Mouse (Mus musculus) MEL (cell line): Measurements from ENCODE around the gene Tsfm. TPM values are rescaled to one million over a fixed set of nuclear protein-coding genes. Genes with fewer than 3 reads are reported as not detected.

ENCODE experiments used
- DNase-seq: peaks from one replicate; pipeline ENCODE4 v3.0.0; 2011; ENCODE audit warnings: low read depth, low spot score
- H3K27ac ChIP-seq: 2 replicates; pipeline ENCODE4 v1.5.1; 2012; ENCODE audit warnings: low read depth, mild to moderate bottlenecking, control low read depth, low read length, moderate library complexity; ENCODE audit not compliant: control insufficient read depth
- H3K27me3 ChIP-seq, 2 experiments: fragments of 150-350 bp in 1 of 2; sonication (generic) in 1 of 2; 2 replicates each; pipeline ENCODE4 v1.6.1; 2012; ENCODE audit warnings: low read length in 2 of 2, mild to moderate bottlenecking in 2 of 2, improper control_type of control experiment in 1 of 2, moderate library complexity in 1 of 2; ENCODE audit not compliant: insufficient read depth in 2 of 2, control insufficient read depth in 1 of 2
- H3K36me3 ChIP-seq, 2 experiments: 2 replicates each; pipeline ENCODE4 v1.6.1; 2012 to 2014; ENCODE audit warnings: low read length in 2 of 2, improper control_type of control experiment in 1 of 2, inconsistent platforms in 1 of 2, mild to moderate bottlenecking in 1 of 2; ENCODE audit not compliant: insufficient read depth in 2 of 2, control insufficient read depth in 1 of 2
- H3K4me1 ChIP-seq, 2 experiments: fragments of 150-350 bp in 1 of 2; sonication (generic) in 1 of 2; 2 replicates each; pipeline ENCODE4 v1.6.1; 2012; ENCODE audit warnings: low read length in 2 of 2, improper control_type of control experiment in 1 of 2, mild to moderate bottlenecking in 1 of 2; ENCODE audit not compliant: insufficient read depth in 2 of 2, control insufficient read depth in 1 of 2
- H3K4me3 ChIP-seq, 2 experiments: fragments of 150-350 bp in 1 of 2; sonication (generic) in 1 of 2; 2 replicates each; pipeline ENCODE4 v1.5.1; 2012; ENCODE audit warnings: low read depth in 2 of 2, low read length in 2 of 2, mild to moderate bottlenecking in 2 of 2, moderate library complexity in 2 of 2, control low read depth in 1 of 2, improper control_type of control experiment in 1 of 2; ENCODE audit not compliant: control insufficient read depth in 1 of 2, insufficient read depth in 1 of 2
- H3K79me2 ChIP-seq: 2 replicates; pipeline ENCODE4 v1.6.1; 2012; ENCODE audit warnings: mild to moderate bottlenecking, low read length, moderate library complexity; ENCODE audit not compliant: control insufficient read depth, poor library complexity, insufficient read depth
- H3K9ac ChIP-seq: 2 replicates; pipeline ENCODE4 v1.6.1; 2012; ENCODE audit warnings: low read depth, mild to moderate bottlenecking, control low read depth, low read length, moderate library complexity; ENCODE audit not compliant: control insufficient read depth, poor library complexity, severe bottlenecking
- H3K9me3 ChIP-seq: fragments of 150-350 bp; sonication (generic); replicated peaks from 2 replicates; pipeline ENCODE4 v1.6.1; 2012; ENCODE audit warnings: mild to moderate bottlenecking, low read length, improper control_type of control experiment, moderate library complexity; ENCODE audit not compliant: insufficient read depth
- EP300 ChIP-seq, 2 experiments: IDR thresholded peaks; 2 replicates each; pipeline ENCODE4 v1.6.1; 2011; ENCODE audit warnings: improper control_type of control experiment in 2 of 2, low read length in 2 of 2, low read depth in 1 of 2, mild to moderate bottlenecking in 1 of 2
- ETS1 ChIP-seq: IDR thresholded peaks from 2 replicates; pipeline ENCODE4 v1.6.1; 2012; ENCODE audit warnings: low read depth, mild to moderate bottlenecking, inconsistent platforms, low read length, improper control_type of control experiment, moderate library complexity
- GABPA ChIP-seq: IDR thresholded peaks from 2 replicates; pipeline ENCODE4 v1.6.1; 2012; ENCODE audit warnings: low read depth, mild to moderate bottlenecking, inconsistent platforms, low read length, improper control_type of control experiment, moderate library complexity
- GATA1 ChIP-seq: IDR thresholded peaks from 2 replicates; pipeline ENCODE4 v1.6.1; 2011; ENCODE audit warnings: low read depth, low read length, improper control_type of control experiment
- KAT2A ChIP-seq: conservative IDR thresholded peaks from 2 replicates; pipeline ENCODE4 v1.6.1; 2012; ENCODE audit warnings: low read depth, low read length, improper control_type of control experiment, inconsistent platforms
- MXI1 ChIP-seq: IDR thresholded peaks from 2 replicates; pipeline ENCODE4 v1.6.1; 2011; ENCODE audit warnings: mild to moderate bottlenecking, low read depth, low read length, improper control_type of control experiment
- MYC ChIP-seq: IDR thresholded peaks from 2 replicates; pipeline ENCODE4 v1.6.1; 2011; ENCODE audit warnings: low read depth, mild to moderate bottlenecking, low read length, improper control_type of control experiment, moderate library complexity
- NELFE ChIP-seq: IDR thresholded peaks from 2 replicates; pipeline ENCODE4 v1.6.1; 2011; ENCODE audit warnings: low read depth, low read length, improper control_type of control experiment
- POLR2AphosphoS5 ChIP-seq: IDR thresholded peaks from 2 replicates; pipeline ENCODE4 v1.6.1; 2012; ENCODE audit warnings: low read depth, borderline replicate concordance, mild to moderate bottlenecking, inconsistent platforms, low read length, moderate library complexity, mixed read lengths
- RCOR1 ChIP-seq: IDR thresholded peaks from 2 replicates; pipeline ENCODE4 v1.6.1; 2012; ENCODE audit warnings: low read depth, mild to moderate bottlenecking, inconsistent platforms, low read length, improper control_type of control experiment
- SMC3 ChIP-seq: IDR thresholded peaks from 2 replicates; pipeline ENCODE4 v1.6.1; 2011; ENCODE audit warnings: low read depth, low read length, improper control_type of control experiment
- TAL1 ChIP-seq: IDR thresholded peaks from 2 replicates; pipeline ENCODE4 v1.6.1; 2012; ENCODE audit warnings: mild to moderate bottlenecking, inconsistent platforms, low read length, moderate library complexity, mixed read lengths
- TCF12 ChIP-seq: IDR thresholded peaks from 2 replicates; pipeline ENCODE4 v1.6.1; 2014; ENCODE audit warnings: low read depth, mild to moderate bottlenecking, inconsistent platforms, low read length, improper control_type of control experiment, moderate library complexity
- USF2 ChIP-seq, 2 experiments: IDR thresholded peaks; 2 replicates each; pipeline ENCODE4 v1.6.1; 2011 to 2012; ENCODE audit warnings: improper control_type of control experiment in 2 of 2, low read length in 2 of 2, borderline replicate concordance in 1 of 2, inconsistent platforms in 1 of 2, low read depth in 1 of 2, mild to moderate bottlenecking in 1 of 2; ENCODE audit not compliant: insufficient read depth in 1 of 2
- ZC3H11A ChIP-seq: IDR thresholded peaks from 2 replicates; pipeline ENCODE4 v1.6.1; 2012; ENCODE audit warnings: low read depth, mild to moderate bottlenecking, inconsistent platforms, low read length, improper control_type of control experiment
- polyA plus RNA-seq, 2 experiments: library from polyadenylated mRNA; stranded (reverse) in 1 of 2; unstranded in 1 of 2; fragments of >175 nt in 1 of 2; fragments of >200 nt in 1 of 2; gene quantifications; 2 replicates each; pipeline versions ENCODE4 v1.2.1 to v1.2.4; 2012; ENCODE audit warnings: low replicate concordance in 2 of 2, low read depth in 1 of 2; ENCODE audit not compliant: insufficient read length in 2 of 2, insufficient read depth in 1 of 2, missing spikeins in 1 of 2
- total RNA-seq: library from RNA; depleted of rRNA; stranded (reverse); fragments of 300-350 nt; gene quantifications from 2 replicates; pipeline ENCODE4 v1.2.3, GENCODE M21; 2012

Tsfm gene
- total and polyA plus RNA-seq, 3 experiments: 84.7 to 90.0 TPM; not detected in 1

GRCm38 (mm10) chr10:126971363-126972050, 59.1 kb downstream of the Tsfm start:
- H3K27me3 ChIP-seq: peaks cover 8 to 15% of the 10 kb centered on the region in 2 experiments
- H3K36me3 ChIP-seq: no peaks in the 10 kb centered on the region
- H3K9ac ChIP-seq: no peak overlapping the region
- H3K79me2 ChIP-seq: no peaks in the 10 kb centered on the region
- DNase-seq: no peak
- TF ChIP-seq NELFE: no peak
- TF ChIP-seq POLR2AphosphoS5: no peak
- no peak for TF ChIP-seq TCF12
- TF ChIP-seq MYC: no peak
- TF ChIP-seq MXI1: no peak
- TF ChIP-seq TAL1: no peak
- no peaks in the 10 kb centered on the region for H3K4me1 ChIP-seq
- H3K4me3 ChIP-seq: no peak overlapping the region
- no peak overlapping the region for H3K27ac ChIP-seq
- no peaks in the 10 kb centered on the region for H3K9me3 ChIP-seq

- Histone ChIP-seq H3K9ac (no peak overlapping the region), H3K9me3 (no peaks in the 10 kb centered on the region), H3K27ac (no peak overlapping the region), H3K36me3 (no peaks in the 10 kb centered on the region), H3K4me1 (no peaks in the 10 kb centered on the region), H3K27me3 (peaks cover 0 to 2% of the 10 kb centered on the region in 2 experiments; a peak in 2 of 4 replicates), H3K79me2 (no peaks in the 10 kb centered on the region), H3K4me3 (no peak overlapping the region)
- DNase-seq: no peak
- no peak for TF ChIP-seq RCOR1
- no peak for TF ChIP-seq GABPA
- no peak for TF ChIP-seq EP300 (IDR thresholded peaks at IDR 0.05; ENCODE audit: low read depth in 1 of 2, low read length in 2 of 2)
- no peak for TF ChIP-seq ETS1
- no peak for TF ChIP-seq MYC
- TF ChIP-seq USF2 (IDR thresholded peaks at IDR 0.05; ENCODE audit: borderline replicate concordance in 1 of 2, insufficient read depth in 1 of 2, low read depth in 1 of 2, low read length in 2 of 2): no peak
- TF ChIP-seq GATA1: no peak
- no peak for TF ChIP-seq KAT2A
- no peak for TF ChIP-seq SMC3
- no peak for TF ChIP-seq POLR2AphosphoS5
- no peak for TF ChIP-seq ZC3H11A
Observed at GRCm38 (mm10) chr10:126963821-126964220, 66.8 kb downstream of the Tsfm start.
